ENCODE assay signal across 29 mouse cellular contexts in the genomic region with DNA sequence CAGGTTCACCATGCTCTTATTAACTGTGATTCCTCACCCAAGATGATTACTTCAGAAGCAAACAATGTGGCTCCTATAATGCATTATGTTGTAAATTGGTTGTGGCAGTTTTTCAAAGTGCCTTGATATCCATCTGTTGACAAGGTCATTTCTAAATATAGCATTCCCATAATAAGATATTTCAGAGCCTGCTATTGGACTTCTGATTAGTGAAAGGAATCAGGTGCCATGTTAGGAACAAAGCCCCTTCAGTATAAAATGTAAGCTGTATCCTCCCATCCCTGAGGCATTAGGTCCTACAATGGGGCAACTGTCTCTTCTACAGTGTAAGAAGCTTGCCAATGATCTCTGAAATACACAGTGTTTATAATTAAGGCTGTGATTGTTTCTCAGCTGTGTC.
DNase-seq lines count a peak whose midpoint lies in the region; ATAC-seq and TF ChIP-seq lines count a peak whose summit lies in the region.
"Had no signal": no experiment of that assay in that cellular context is flagged by ENCODE, and none has a peak within 500 bp of the region (broad histone marks: within the 10 kb centered on the region; RNA-seq: fewer than 3 reads in every experiment).

No protein-coding gene starts in this region.

- H3K27ac ChIP-seq in forebrain, embryonic 14.5 days (ENCODE audit: low read depth, low read length) = no peak overlapping the region
- no peak overlapping the region for H3K27ac ChIP-seq in forebrain, embryonic 11.5 days (ENCODE audit: low read depth, low read length)
- H3K27ac ChIP-seq: embryonic facial prominence, embryonic 12.5 days; hindbrain, embryonic 10.5 days; kidney, embryonic 15.5 days; limb, embryonic 13.5 days; liver, embryonic 12.5 days; midbrain, embryonic 13.5 days; neural tube, embryonic 12.5 days had no signal

- no peaks in the 10 kb centered on the region for H3K36me3 ChIP-seq in forebrain, embryonic 14.5 days (ENCODE audit: control insufficient read depth, insufficient read depth, low read length)
- no peaks in the 10 kb centered on the region for H3K36me3 ChIP-seq in forebrain, embryonic 11.5 days (ENCODE audit: control insufficient read depth, insufficient read depth, low read length)
- H3K36me3 ChIP-seq: embryonic facial prominence, embryonic 12.5 days; G1E; hindbrain, embryonic 10.5 days; kidney, embryonic 15.5 days; limb, embryonic 13.5 days; liver, embryonic 12.5 days; midbrain, embryonic 13.5 days; neural tube, embryonic 12.5 days had no signal

- no peaks in the 10 kb centered on the region for H3K27me3 ChIP-seq in forebrain, embryonic 14.5 days (replicated peaks; ENCODE audit: control insufficient read depth, insufficient read depth, low read length)
- no peaks in the 10 kb centered on the region for H3K27me3 ChIP-seq in forebrain, embryonic 11.5 days (ENCODE audit: control insufficient read depth, insufficient read depth, low read length)
- H3K27me3 ChIP-seq: CH12.LX; embryonic facial prominence, embryonic 12.5 days; kidney, embryonic 15.5 days; limb, embryonic 13.5 days; liver, embryonic 12.5 days; midbrain, embryonic 13.5 days; neural tube, embryonic 12.5 days had no signal

- no peaks in the 10 kb centered on the region for H3K9me3 ChIP-seq in forebrain, embryonic 14.5 days (replicated peaks; ENCODE audit: control insufficient read depth, low read length)
- no peaks in the 10 kb centered on the region for H3K9me3 ChIP-seq in forebrain, embryonic 11.5 days (ENCODE audit: control insufficient read depth, low read length)
- H3K9me3 ChIP-seq: embryonic facial prominence, embryonic 12.5 days; hindbrain, embryonic 10.5 days; kidney, embryonic 15.5 days; limb, embryonic 13.5 days; liver, embryonic 12.5 days; midbrain, embryonic 13.5 days; neural tube, embryonic 12.5 days had no signal

- TF ChIP-seq POLR2A in brain, embryonic 14.5 days (IDR thresholded peaks at IDR 0.05; ENCODE audit: borderline replicate concordance, extremely low read depth, insufficient read depth, insufficient read length, poor library complexity, severe bottlenecking) = no peak

- no peak overlapping the region for H3K4me3 ChIP-seq in forebrain, embryonic 14.5 days (ENCODE audit: low read depth, low read length)
- no peak overlapping the region for H3K4me3 ChIP-seq in forebrain, embryonic 11.5 days (ENCODE audit: low read depth, low read length)
- H3K4me3 ChIP-seq: embryonic facial prominence, embryonic 12.5 days; erythroblast, embryonic 14.5 days; hindbrain, embryonic 10.5 days; kidney, embryonic 15.5 days; limb, embryonic 13.5 days; liver, embryonic 12.5 days; midbrain, embryonic 13.5 days; neural tube, embryonic 12.5 days had no signal

- no peaks in the 10 kb centered on the region for H3K4me1 ChIP-seq in forebrain, embryonic 14.5 days (ENCODE audit: control insufficient read depth, insufficient read depth, low read length)
- H3K4me1 ChIP-seq in forebrain, embryonic 11.5 days (replicated peaks; ENCODE audit: control insufficient read depth, insufficient read depth, low read length) = no peaks in the 10 kb centered on the region
- H3K4me1 ChIP-seq: embryonic facial prominence, embryonic 12.5 days; hindbrain, embryonic 10.5 days; kidney, embryonic 15.5 days; limb, embryonic 13.5 days; liver, embryonic 12.5 days; midbrain, embryonic 13.5 days; neural tube, embryonic 12.5 days had no signal

- peak; percentile 46 for DNase-seq in forebrain, embryonic 14.5 days (ENCODE audit: low spot score)
- DNase-seq in forebrain, embryonic 11.5 days (ENCODE audit: low spot score) = no peak
- peak; percentile 26 for DNase-seq in layer of hippocampus, adult 9-11 months
- no peak for DNase-seq in layer of hippocampus, adult 8-10 months (ENCODE audit: low spot score in 2 of 2)
- peak; percentile 55 for DNase-seq in brain, embryonic 14.5 days (ENCODE audit: low read depth)
- DNase-seq in retina, postnatal 7 days (ENCODE audit: low read depth, low spot score) = peak; percentile 6
- DNase-seq: adrenal gland, adult 8-10 months; B cell, adult 2 months; cerebellum, adult 8-10 months; gastrocnemius, postnatal 10 days; kidney, postnatal 36 days; lung, adult 18-20 months; lung, postnatal 10 days; right cerebral cortex, adult 18-20 months; right cerebral cortex, postnatal 4 days; thymus, postnatal 25 days had no signal

- ATAC-seq in forebrain, embryonic 14.5 days = peak; percentile 40; the same call in 1 of the 2 replicates
- no peak for ATAC-seq in forebrain, embryonic 11.5 days (replicated peaks; ENCODE audit: low FRiP score)
- no peak for ATAC-seq in activated CD4-positive, CD25-positive, alpha-beta regulatory T cell, adult 4 months
- ATAC-seq: intestine, postnatal 0 days; liver, embryonic 12.5 days; midbrain, embryonic 13.5 days had no signal

- no peak for TF ChIP-seq CTCF in brain, embryonic 14.5 days (IDR thresholded peaks at IDR 0.05; ENCODE audit: borderline replicate concordance, extremely low read depth, insufficient read depth, insufficient read length)

- no peak overlapping the region for H3K4me2 ChIP-seq in forebrain, embryonic 14.5 days (ENCODE audit: low read length)
- no peak overlapping the region for H3K4me2 ChIP-seq in forebrain, embryonic 11.5 days (ENCODE audit: low read depth, low read length, severe bottlenecking)
- H3K4me2 ChIP-seq: embryonic facial prominence, embryonic 12.5 days; heart, embryonic 11.5 days; kidney, embryonic 15.5 days; limb, embryonic 13.5 days; liver, embryonic 12.5 days; midbrain, embryonic 13.5 days; neural tube, embryonic 12.5 days had no signal

- H3K9ac ChIP-seq in forebrain, embryonic 14.5 days (ENCODE audit: low read length) = no peak overlapping the region
- no peak overlapping the region for H3K9ac ChIP-seq in forebrain, embryonic 11.5 days (ENCODE audit: low read length)
- H3K9ac ChIP-seq: embryonic facial prominence, embryonic 12.5 days; kidney, embryonic 15.5 days; limb, embryonic 13.5 days; liver, embryonic 12.5 days; midbrain, embryonic 13.5 days; neural tube, embryonic 12.5 days had no signal

Comparison
In these comparisons a context has a peak if more than half of its experiments do, and no peak if none do; other contexts are left out.
1. DNase-seq: peak in forebrain, embryonic 14.5 days (single experiment), layer of hippocampus, adult 9-11 months (single experiment), brain, embryonic 14.5 days (single experiment) and retina, postnatal 7 days (single experiment); none in forebrain, embryonic 11.5 days (single experiment) and layer of hippocampus, adult 8-10 months (0 of 2).